Mouse (Mus musculus) monocyte, adult 59 days (primary cell): ENCODE results near the gene 3830417A13Rik. TPM values are rescaled to one million over a fixed set of nuclear protein-coding genes. Genes with fewer than 3 reads are reported as not detected.

Experiments used
- total RNA-seq, 2 experiments: library from RNA; stranded (reverse); gene quantifications; one replicate each; pipeline ENCODE4 v1.2.4; 2023

Gene 3830417A13Rik
- not detected for total RNA-seq

GRCm38 (mm10) chrX:64173248-64173647 is at the start of gene 3830417A13Rik:
Gene 3830417A13Rik, plus strand, starts transcription at chrX:64173548.

GRCm38 (mm10) chrX:64152098-64152497 is 21.2 kb upstream of the 3830417A13Rik start, which contains the start of gene Gm6760:
Gene Gm6760, minus strand, starts transcription at chrX:64152198.

Other genes with a start within 250 kb of the 3830417A13Rik start
- gene Gm6760, start 21.4 kb upstream of the 3830417A13Rik start, total RNA-seq, result not detected
- gene Slitrk4, start 103.4 kb downstream of the 3830417A13Rik start, total RNA-seq, result not detected